Mouse (Mus musculus) G1E (cell line): ENCODE measurements around the gene Sgms2. TPM values are rescaled to one million over a fixed set of nuclear protein-coding genes. Genes with fewer than 3 reads are reported as not detected.

ENCODE experiments used
- ATAC-seq: 2 replicates; pipeline ENCODE4 v1.8.0; 2016; ENCODE audit warnings: mild to moderate bottlenecking; ENCODE audit not compliant: insufficient number of reproducible peaks, poor library complexity, low FRiP score, severe bottlenecking; ENCODE audit errors: extremely low read depth
- DNase-seq: peaks from one replicate; pipeline ENCODE4 v3.0.0; 2012; ENCODE audit warnings: low spot score
- H3K27me3 ChIP-seq: 2 replicates; pipeline ENCODE4 v1.6.1; 2012; ENCODE audit warnings: mild to moderate bottlenecking, low read length, inconsistent platforms; ENCODE audit not compliant: insufficient read depth
- H3K36me3 ChIP-seq: replicated peaks from 2 replicates; pipeline ENCODE3; 2012; ENCODE audit warnings: mild to moderate bottlenecking, inconsistent platforms
- H3K4me1 ChIP-seq: 2 replicates; pipeline ENCODE4 v1.6.1; 2012; ENCODE audit warnings: low read depth, low read length, inconsistent platforms, mixed read lengths; ENCODE audit not compliant: insufficient read depth
- H3K4me3 ChIP-seq: 2 replicates; pipeline ENCODE4 v1.5.1; 2012; ENCODE audit warnings: low read depth, mild to moderate bottlenecking, inconsistent platforms, low read length, moderate library complexity, mixed read lengths
- H3K9me3 ChIP-seq: replicated peaks from 2 replicates; pipeline ENCODE4 v1.6.1; 2012; ENCODE audit warnings: inconsistent platforms
- CTCF ChIP-seq: IDR thresholded peaks from 2 replicates; pipeline ENCODE4 v1.5.1; 2012; ENCODE audit warnings: low read depth, low read length, inconsistent platforms, mixed read lengths
- GATA1 ChIP-seq: IDR thresholded peaks from 2 replicates; pipeline ENCODE4 v1.6.1; 2012; ENCODE audit warnings: borderline replicate concordance, low read length, inconsistent platforms, mixed read lengths
- GATA2 ChIP-seq: IDR thresholded peaks from 2 replicates; pipeline ENCODE4 v1.6.1; 2012; ENCODE audit warnings: low read depth, low read length, inconsistent platforms, borderline replicate concordance
- POLR2AphosphoS5 ChIP-seq: IDR thresholded peaks from 2 replicates; pipeline ENCODE4 v1.6.1; 2012; ENCODE audit warnings: low read depth, low read length, inconsistent platforms; ENCODE audit not compliant: insufficient replicate concordance
- TAL1 ChIP-seq: conservative IDR thresholded peaks from 2 replicates; pipeline ENCODE4 v1.6.1; 2012; ENCODE audit warnings: low read depth, low read length, inconsistent platforms, mixed read lengths
- polyA plus RNA-seq: library from polyadenylated mRNA; stranded (reverse); fragments of >175 nt; gene quantifications from 2 replicates; pipeline ENCODE4 v1.2.3, GENCODE M21; 2012
- total RNA-seq, 2 experiments: library from RNA; stranded (forward) in 1 of 2; stranded (reverse) in 1 of 2; fragments of 200-1000 nt in 1 of 2; fragments of >200 nt in 1 of 2; fragmentation: Nextera tagmentation in 1 of 2; gene quantifications; 2 replicates each; pipeline ENCODE4 v1.2.3; 2014 to 2017

The Sgms2 gene
- total and polyA plus RNA-seq, 3 experiments = 0.11 TPM; not detected in 2

DNA sequence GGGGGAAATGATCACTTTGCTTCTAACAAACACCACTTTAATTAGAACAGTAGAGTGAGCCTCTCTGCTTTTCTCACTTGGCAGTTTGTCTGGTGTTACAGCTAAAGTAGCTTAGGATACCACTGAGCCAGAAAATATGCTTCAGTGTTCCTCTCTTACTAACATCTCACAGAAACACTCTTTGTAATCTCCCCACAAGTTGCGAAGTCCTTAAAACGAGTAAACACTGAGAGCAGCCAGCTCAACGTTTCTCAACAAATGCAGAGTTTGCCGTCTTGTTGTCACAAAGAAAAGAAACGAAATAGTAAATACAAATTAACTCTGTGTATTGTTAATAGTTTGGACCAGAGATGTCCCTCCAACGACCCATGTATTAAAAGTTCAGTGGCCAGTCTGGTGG is 26.5 kb upstream of the Sgms2 start:
- no peak for ATAC-seq
- Histone ChIP-seq H3K9me3 (peaks cover 11% of the 10 kb centered on the region), H3K36me3 (no peaks in the 10 kb centered on the region), H3K4me3 (no peak overlapping the region), H3K4me1 (no peaks in the 10 kb centered on the region), H3K27me3 (no peaks in the 10 kb centered on the region)
- no peak for DNase-seq
- TF ChIP-seq POLR2AphosphoS5 = no peak
- no peak for TF ChIP-seq CTCF
- TF ChIP-seq GATA2 = no peak
- TF ChIP-seq GATA1 = no peak
- TF ChIP-seq TAL1 = no peak

DNA sequence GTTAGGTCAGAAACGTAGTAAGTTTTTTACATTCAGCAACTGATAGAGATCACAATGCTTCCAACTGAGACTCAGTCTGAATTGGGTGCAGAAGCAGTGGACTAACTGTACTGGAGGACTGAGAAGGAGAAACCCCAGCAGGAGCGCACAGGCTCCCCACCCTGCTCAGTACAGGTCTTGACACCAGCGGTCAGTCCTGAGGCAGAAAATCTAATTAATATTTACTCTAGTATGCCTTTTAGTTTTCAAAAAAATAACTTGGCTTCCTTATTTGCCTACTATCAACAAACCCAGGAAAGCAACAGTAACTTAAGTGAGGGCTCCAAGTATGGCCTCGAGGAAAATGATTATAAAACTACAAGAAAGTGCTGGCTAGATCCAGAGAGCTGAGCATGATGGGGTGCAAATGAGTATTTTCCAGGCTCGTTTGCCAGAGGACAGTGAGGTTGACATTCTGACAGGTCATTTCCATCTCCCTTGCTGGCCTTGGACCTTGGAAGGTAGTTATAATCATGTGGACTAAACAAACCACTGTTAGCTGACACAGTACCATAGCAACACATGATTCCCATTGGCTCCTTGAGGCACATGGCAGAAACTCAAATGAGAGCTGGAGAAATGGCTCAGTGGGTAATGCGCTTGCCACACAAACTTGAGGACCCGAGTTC is 25.3 kb upstream of the Sgms2 start:
- Histone ChIP-seq H3K4me3 (no peak overlapping the region), H3K27me3 (no peaks in the 10 kb centered on the region), H3K4me1 (no peaks in the 10 kb centered on the region), H3K9me3 (peaks cover 17% of the 10 kb centered on the region), H3K36me3 (no peaks in the 10 kb centered on the region)
- no peak for ATAC-seq
- TF ChIP-seq GATA1 = no peak
- TF ChIP-seq GATA2 = no peak
- no peak for TF ChIP-seq TAL1
- no peak for TF ChIP-seq CTCF
- no peak for DNase-seq

DNA sequence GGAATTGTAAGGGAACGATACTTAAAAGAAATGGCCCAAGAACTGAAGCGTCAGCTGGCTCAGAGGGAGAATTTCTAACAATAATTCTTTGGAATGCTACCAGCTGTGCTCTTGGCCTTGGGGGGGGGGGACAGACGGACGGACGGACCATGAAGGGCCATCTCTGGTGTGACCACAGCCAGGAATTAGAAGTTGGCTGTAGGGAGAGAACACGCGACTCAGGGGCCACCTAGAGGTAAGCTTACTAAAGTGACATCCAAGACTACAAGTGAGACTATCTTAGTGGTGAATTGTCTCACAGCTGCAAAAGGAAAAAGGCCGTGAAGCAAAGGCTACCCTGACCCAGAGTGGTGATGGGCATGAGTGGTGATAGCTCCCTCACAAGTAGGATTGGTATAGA is 20.4 kb upstream of the Sgms2 start:
- Histone ChIP-seq H3K9me3 (peaks cover 21% of the 10 kb centered on the region), H3K36me3 (no peaks in the 10 kb centered on the region), H3K4me1 (no peaks in the 10 kb centered on the region), H3K27me3 (no peaks in the 10 kb centered on the region), H3K4me3 (no peak overlapping the region)
- DNase-seq = no peak
- no peak for TF ChIP-seq CTCF
- TF ChIP-seq POLR2AphosphoS5 = no peak
- TF ChIP-seq TAL1 = no peak
- TF ChIP-seq GATA1 = no peak
- TF ChIP-seq GATA2 = no peak
- ATAC-seq = no peak

DNA sequence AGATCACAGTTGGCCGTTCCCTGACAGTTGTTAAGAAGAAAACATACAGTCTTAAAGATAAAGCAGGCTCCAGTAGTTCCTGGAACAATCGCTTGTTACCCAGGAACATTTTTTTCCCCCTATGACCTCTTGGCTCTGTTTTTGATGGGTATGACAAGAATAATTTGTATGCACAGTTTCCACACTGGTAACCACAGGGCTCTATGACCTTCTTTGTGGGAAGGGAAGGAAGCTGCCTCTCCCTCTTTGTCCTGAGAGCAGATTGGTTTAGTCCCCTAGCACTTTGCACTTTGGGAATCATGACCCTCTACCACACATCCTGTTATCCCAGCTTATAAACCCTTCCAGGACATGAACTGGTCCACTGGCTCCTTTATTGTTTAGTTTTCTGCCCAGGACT is 16.8 kb upstream of the Sgms2 start:
- H3K36me3 ChIP-seq = no peaks in the 10 kb centered on the region
- H3K4me3 ChIP-seq = no peak overlapping the region
- ATAC-seq (no peak), DNase-seq (no peak)
- no peaks in the 10 kb centered on the region for H3K4me1 ChIP-seq
- H3K27me3 ChIP-seq = no peaks in the 10 kb centered on the region
- TF ChIP-seq POLR2AphosphoS5 = no peak
- no peak for TF ChIP-seq CTCF
- no peak for TF ChIP-seq GATA1
- no peak for TF ChIP-seq GATA2
- no peak for TF ChIP-seq TAL1
- H3K9me3 ChIP-seq = peaks cover 31% of the 10 kb centered on the region

DNA sequence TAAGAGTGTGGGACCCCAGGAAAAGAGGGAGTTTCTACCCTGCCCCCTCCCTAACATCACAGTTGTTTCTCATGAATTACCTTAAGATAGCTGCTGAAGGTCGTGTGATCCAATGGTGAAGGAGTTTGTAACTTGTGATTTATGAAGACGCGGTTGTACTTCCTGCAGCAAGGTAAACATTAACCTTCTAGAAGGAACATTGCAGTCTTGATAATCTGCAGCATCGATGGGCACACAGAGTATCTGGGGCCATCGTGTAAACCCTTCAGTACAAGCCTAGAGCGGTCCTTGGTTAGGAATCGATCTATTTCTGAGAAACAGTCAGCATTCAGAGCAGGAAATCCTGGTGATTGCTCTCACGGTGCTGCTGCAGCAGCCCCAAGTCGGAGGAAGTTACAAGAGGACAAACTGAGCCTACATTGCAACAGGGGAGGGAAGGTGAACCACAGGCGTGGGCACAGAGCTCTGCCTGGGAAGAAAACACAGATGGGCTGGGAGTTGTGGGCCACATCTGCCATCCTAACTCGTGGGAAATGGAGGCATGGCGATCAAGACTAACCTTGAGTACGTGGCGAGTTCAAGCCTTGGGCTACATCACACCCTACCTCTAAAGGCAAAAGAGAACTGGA is 13.5 kb upstream of the Sgms2 start:
- no peak overlapping the region for H3K4me3 ChIP-seq
- TF ChIP-seq TAL1 (no peak), GATA2 (no peak), CTCF (no peak), POLR2AphosphoS5 (no peak), GATA1 (no peak)
- peaks cover 29% of the 10 kb centered on the region for H3K9me3 ChIP-seq
- H3K36me3 ChIP-seq = no peaks in the 10 kb centered on the region
- DNase-seq (no peak), ATAC-seq (no peak)
- no peaks in the 10 kb centered on the region for H3K4me1 ChIP-seq
- H3K27me3 ChIP-seq = no peaks in the 10 kb centered on the region

DNA sequence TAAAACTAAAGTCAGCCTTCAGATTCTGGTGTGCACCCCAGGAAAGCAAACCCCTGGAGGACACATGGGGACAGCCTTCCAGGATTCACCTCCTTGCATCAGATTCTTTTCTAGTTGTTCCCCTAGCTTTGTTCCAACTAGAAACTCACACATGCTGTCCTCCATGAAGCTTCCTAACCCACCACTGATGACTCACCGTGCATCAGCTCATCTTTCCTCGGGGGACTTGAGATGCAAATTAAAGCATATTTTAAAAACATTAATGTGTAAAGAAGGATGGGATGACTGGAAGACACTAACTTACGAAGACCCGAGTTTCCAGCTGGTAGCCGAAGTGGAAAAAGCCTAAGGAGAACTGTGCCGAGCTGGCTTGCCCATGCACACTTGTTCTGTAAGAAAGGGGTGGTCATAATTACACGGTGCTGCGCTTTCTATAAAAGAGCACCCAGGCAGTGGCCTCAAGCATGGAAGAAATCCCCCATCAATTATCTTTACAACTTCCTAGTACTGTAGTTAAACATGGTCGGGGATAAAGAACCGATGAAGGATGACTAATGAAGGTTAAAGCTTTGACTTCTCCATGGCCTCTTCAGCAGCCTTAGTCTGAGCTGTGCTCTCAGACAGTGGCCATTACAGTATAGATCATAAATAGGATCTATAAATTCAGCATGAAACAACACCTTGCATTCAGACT is 10.6 kb upstream of the Sgms2 start:
- Histone ChIP-seq H3K4me1 (no peaks in the 10 kb centered on the region), H3K9me3 (peaks cover 36% of the 10 kb centered on the region), H3K27me3 (no peaks in the 10 kb centered on the region), H3K36me3 (no peaks in the 10 kb centered on the region), H3K4me3 (no peak overlapping the region)
- DNase-seq (no peak), ATAC-seq (no peak)
- TF ChIP-seq POLR2AphosphoS5 = no peak
- TF ChIP-seq GATA2 = no peak
- TF ChIP-seq CTCF = no peak
- no peak for TF ChIP-seq TAL1
- TF ChIP-seq GATA1 = no peak
